Comparison of ENCODE assay signal across 8 mouse cellular contexts in genomic region chr3:154570786-154571185, GRCm38 (mm10). TPM values are rescaled to one million over a fixed set of nuclear protein-coding genes. Genes with fewer than 3 reads are reported as not detected.
A peak's percentile ranks its signal among the peaks of the same experiment; 100 is the strongest.
DNase-seq lines count a peak whose midpoint lies in the region; ATAC-seq lines count a peak whose summit lies in the region.

No protein-coding gene starts in this region.

- H3K4me2 ChIP-seq in forebrain, embryonic 16.5 days (ENCODE audit: low read length): peak overlapping the region; percentile 58
- H3K4me2 ChIP-seq in intestine, embryonic 15.5 days (replicated peaks): peak overlapping the region; percentile 33
- peak overlapping the region; percentile 34 for H3K4me2 ChIP-seq in stomach, embryonic 16.5 days (ENCODE audit: low read depth, low read length)

- peak overlapping the region; percentile 28 for H3K4me3 ChIP-seq in forebrain, embryonic 16.5 days (replicated peaks; ENCODE audit: low read length)
- H3K4me3 ChIP-seq in intestine, embryonic 15.5 days (replicated peaks): no peak overlapping the region
- peak overlapping the region; percentile 8; the same call in 1 of the 2 replicates for H3K4me3 ChIP-seq in stomach, embryonic 16.5 days (replicated peaks; ENCODE audit: low read length)

- 0 out of 2 replicates have a peak, but pooled peaks cover 3% of the 10 kb centered on the region for H3K27me3 ChIP-seq in forebrain, embryonic 16.5 days (replicated peaks; ENCODE audit: control insufficient read depth, insufficient read depth, low read length)
- peaks cover 11% of the 10 kb centered on the region; the same call in 1 of the 2 replicates for H3K27me3 ChIP-seq in intestine, embryonic 15.5 days (replicated peaks)
- H3K27me3 ChIP-seq in stomach, embryonic 16.5 days (ENCODE audit: control insufficient read depth, insufficient read depth, low read length): peaks cover 20% of the 10 kb centered on the region

- ATAC-seq in forebrain, embryonic 16.5 days: no peak
- no peak for ATAC-seq in intestine, embryonic 15.5 days
- ATAC-seq in stomach, embryonic 16.5 days (ENCODE audit: insufficient read depth, low FRiP score): no peak

- no peaks in the 10 kb centered on the region for H3K9me3 ChIP-seq in forebrain, embryonic 16.5 days (ENCODE audit: control insufficient read depth, low read length)
- no peaks in the 10 kb centered on the region for H3K9me3 ChIP-seq in intestine, embryonic 15.5 days
- no peaks in the 10 kb centered on the region for H3K9me3 ChIP-seq in stomach, embryonic 16.5 days (replicated peaks; ENCODE audit: control insufficient read depth, low read length)

- H3K4me1 ChIP-seq in forebrain, embryonic 16.5 days (replicated peaks; ENCODE audit: control insufficient read depth, insufficient read depth, low read length): peaks cover 16% of the 10 kb centered on the region
- no peaks in the 10 kb centered on the region for H3K4me1 ChIP-seq in intestine, embryonic 15.5 days (replicated peaks)
- H3K4me1 ChIP-seq in stomach, embryonic 16.5 days (ENCODE audit: control insufficient read depth, insufficient read depth, low read length): no peaks in the 10 kb centered on the region

- H3K36me3 ChIP-seq in forebrain, embryonic 16.5 days (ENCODE audit: control insufficient read depth, insufficient read depth): no peaks in the 10 kb centered on the region
- no peaks in the 10 kb centered on the region for H3K36me3 ChIP-seq in intestine, embryonic 15.5 days
- no peaks in the 10 kb centered on the region for H3K36me3 ChIP-seq in stomach, embryonic 16.5 days (ENCODE audit: control insufficient read depth, insufficient read depth, low read length)

- no peak overlapping the region for H3K27ac ChIP-seq in forebrain, embryonic 16.5 days (ENCODE audit: low read length)
- H3K27ac ChIP-seq in intestine, embryonic 15.5 days: no peak overlapping the region
- no peak overlapping the region for H3K27ac ChIP-seq in stomach, embryonic 16.5 days (ENCODE audit: low read length)

- H3K9ac ChIP-seq in forebrain, embryonic 16.5 days (replicated peaks; ENCODE audit: low read depth, low read length): 0 out of 2 replicates have a peak overlapping the region, but pooled peaks have one; percentile 32
- H3K9ac ChIP-seq in intestine, embryonic 15.5 days: no peak overlapping the region
- no peak overlapping the region for H3K9ac ChIP-seq in stomach, embryonic 16.5 days (ENCODE audit: low read length)

- peak; percentile 15 for DNase-seq in lung, postnatal 10 days
- no peak for DNase-seq in lung, adult 18-20 months
- DNase-seq in right cerebral cortex, postnatal 10 days (ENCODE audit: low spot score in 2 of 2): no peak
- no peak for DNase-seq in adrenal gland, postnatal 4 days (ENCODE audit: low spot score in 2 of 2)
- DNase-seq in kidney, adult 11 months: no peak

- WGBS in forebrain, embryonic 16.5 days: 2% methylated on average over 12 of the region's 12 CpGs
- WGBS in intestine, embryonic 15.5 days: 6% methylated on average over 12 of the region's 12 CpGs
- 5% methylated on average over 12 of the region's 12 CpGs for WGBS in stomach, embryonic 16.5 days

RNA-seq across cellular contexts. Expression of gene Cryz, which starts 25.7 kb away (rescaled TPM):
- polyA plus RNA-seq in forebrain, embryonic 16.5 days (2015; fragmentation: Nextera tagmentation; extraction: Ambion mirVana): 9.2 and 12.3 TPM in 2 replicates
- 27.5 and 29.7 TPM in 2 replicates for polyA plus RNA-seq in intestine, embryonic 15.5 days (2015; fragmentation: Nextera tagmentation; extraction: Ambion mirVana)
- polyA plus RNA-seq in stomach, embryonic 16.5 days (2015; fragmentation: Nextera tagmentation; extraction: Ambion mirVana): 15.1 and 15.4 TPM in 2 replicates
- total RNA-seq in adrenal gland, postnatal 4 days (2021): 10 to 100 TPM; 27.8 to 37.1 TPM

RNA-seq across cellular contexts. Expression of gene Tyw3, which starts 26.1 kb away (rescaled TPM):
- polyA plus RNA-seq in forebrain, embryonic 16.5 days (2015; fragmentation: Nextera tagmentation; extraction: Ambion mirVana): 14.5 and 14.6 TPM in 2 replicates
- polyA plus RNA-seq in intestine, embryonic 15.5 days (2015; fragmentation: Nextera tagmentation; extraction: Ambion mirVana): 10.9 and 11.4 TPM in 2 replicates
- polyA plus RNA-seq in stomach, embryonic 16.5 days (2015; fragmentation: Nextera tagmentation; extraction: Ambion mirVana): 9.4 and 11.4 TPM in 2 replicates
- total RNA-seq in adrenal gland, postnatal 4 days (2021): 1 to 10 TPM; 6.5 to 7.6 TPM
